Mouse (Mus musculus): Measurements from ENCODE around the gene Lclat1. TPM values are rescaled to one million over a fixed set of nuclear protein-coding genes. Genes with fewer than 3 reads are reported as not detected.

The Lclat1 gene
- 0.78 and 4.9 TPM in 2 replicates for polyA plus RNA-seq (2012; ENCODE audit: low replicate concordance)

DNA sequence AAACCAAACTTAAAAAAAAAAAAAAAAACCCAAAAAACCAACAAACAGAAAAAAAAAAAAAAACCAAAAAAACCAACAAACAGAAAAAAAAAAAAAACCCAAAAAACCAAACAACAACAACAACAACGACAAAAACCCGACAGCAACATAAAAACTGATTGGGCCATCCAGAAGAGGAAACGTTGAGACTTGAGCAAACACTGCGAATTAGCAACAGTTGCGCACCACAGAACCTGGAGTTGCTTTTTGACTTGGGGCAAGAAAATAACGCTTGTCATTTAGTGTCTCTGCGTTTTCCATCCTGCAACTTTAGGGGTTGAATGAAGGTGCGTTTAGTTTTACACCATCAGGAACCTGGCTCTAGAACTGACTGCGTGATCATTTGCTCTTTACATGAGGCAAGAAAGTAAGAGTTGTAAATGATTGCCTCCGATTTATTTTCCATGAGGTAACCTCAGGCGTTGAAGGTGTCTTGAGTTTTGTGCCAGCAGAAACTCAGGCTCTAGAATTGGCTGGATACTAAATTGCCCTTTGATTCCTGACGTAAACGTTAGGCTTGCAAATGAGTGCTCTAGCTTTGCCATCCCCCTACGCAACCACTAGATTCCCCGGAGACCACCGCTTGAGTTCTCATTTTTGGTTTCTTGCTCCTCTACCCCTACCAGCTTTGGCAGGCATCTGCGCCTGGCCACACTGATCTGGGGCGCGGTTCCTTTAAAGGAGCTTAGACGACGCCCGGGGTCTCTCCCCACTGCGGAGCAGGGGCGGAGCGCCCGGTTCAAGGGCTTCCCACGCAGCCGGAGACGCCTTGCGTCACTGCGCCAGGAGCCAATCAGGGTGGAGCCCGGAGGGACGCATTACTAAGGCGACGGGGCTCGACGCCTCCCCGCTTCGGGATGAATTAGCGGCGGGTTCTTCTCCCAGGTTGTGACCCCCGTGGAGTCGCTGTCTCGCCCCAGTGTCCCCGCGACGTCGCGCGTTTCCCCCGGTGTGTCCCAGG is at the start of gene Lclat1:
Lclat1 (plus strand) TSS at position 828 of the 1,000 bp plus-strand sequence.

Other genes starting within 250 kb of the Lclat1 start
- gene Lbh, start 189.7 kb upstream of the Lclat1 start, polyA plus RNA-seq (2012; ENCODE audit: low replicate concordance) = 199 and 252 TPM in 2 replicates

Measured in hematopoietic multipotent progenitor cell, adult 10-12 weeks (in vitro differentiated cells).